8 mouse cellular contexts compared by ENCODE assay signal in genomic region chr7:34806307-34806706, GRCm38 (mm10). TPM values are rescaled to one million over a fixed set of nuclear protein-coding genes. Genes with fewer than 3 reads are reported as not detected.
A peak's percentile ranks its signal among the peaks of the same experiment; 100 is the strongest.
DNase-seq lines count a peak whose midpoint lies in the region; ATAC-seq lines count a peak whose summit lies in the region.

No protein-coding gene starts in this region.

- 59% methylated on average over 6 of the region's 6 CpGs for WGBS in forebrain, embryonic 14.5 days
- 72% methylated on average over 6 of the region's 6 CpGs for WGBS in forebrain, embryonic 13.5 days
- 64% methylated on average over 6 of the region's 6 CpGs for WGBS in embryonic facial prominence, embryonic 15.5 days
- WGBS in intestine, embryonic 16.5 days = 64% methylated on average over 6 of the region's 6 CpGs

- peaks cover 25% of the 10 kb centered on the region for H3K27me3 ChIP-seq in forebrain, embryonic 14.5 days (replicated peaks; ENCODE audit: control insufficient read depth, insufficient read depth, low read length)
- peaks cover 35% of the 10 kb centered on the region for H3K27me3 ChIP-seq in forebrain, embryonic 13.5 days
- peaks cover 32% of the 10 kb centered on the region for H3K27me3 ChIP-seq in embryonic facial prominence, embryonic 15.5 days
- H3K27me3 ChIP-seq in intestine, embryonic 16.5 days (replicated peaks; ENCODE audit: control insufficient read depth, insufficient read depth, low read length) = peaks cover 19% of the 10 kb centered on the region

- 0 out of 2 replicates have a peak overlapping the region, but pooled peaks have one; percentile 14 for H3K27ac ChIP-seq in forebrain, embryonic 14.5 days (ENCODE audit: low read depth, low read length)
- H3K27ac ChIP-seq in forebrain, embryonic 13.5 days = no peak overlapping the region
- no peak overlapping the region for H3K27ac ChIP-seq in embryonic facial prominence, embryonic 15.5 days (replicated peaks)
- H3K27ac ChIP-seq in intestine, embryonic 16.5 days (ENCODE audit: low read length) = no peak overlapping the region

- peak; percentile 31 for DNase-seq in forebrain, embryonic 14.5 days (ENCODE audit: low spot score)
- DNase-seq in MN1 (ENCODE audit: low spot score) = peak; percentile 53
- DNase-seq in right cerebral cortex, adult 2 months (ENCODE audit: low spot score in 2 of 2) = peak; percentile 49 to 58
- no peak for DNase-seq in thymus, postnatal 0 days (ENCODE audit: low spot score)

- H3K36me3 ChIP-seq in forebrain, embryonic 14.5 days (ENCODE audit: control insufficient read depth, insufficient read depth, low read length) = no peaks in the 10 kb centered on the region
- no peaks in the 10 kb centered on the region for H3K36me3 ChIP-seq in forebrain, embryonic 13.5 days (ENCODE audit: poor library complexity, severe bottlenecking)
- no peaks in the 10 kb centered on the region for H3K36me3 ChIP-seq in embryonic facial prominence, embryonic 15.5 days
- no peaks in the 10 kb centered on the region for H3K36me3 ChIP-seq in intestine, embryonic 16.5 days (ENCODE audit: control insufficient read depth, insufficient read depth, low read length)

- no peak overlapping the region for H3K4me2 ChIP-seq in forebrain, embryonic 14.5 days (ENCODE audit: low read length)
- no peak overlapping the region for H3K4me2 ChIP-seq in forebrain, embryonic 13.5 days
- no peak overlapping the region for H3K4me2 ChIP-seq in embryonic facial prominence, embryonic 15.5 days (replicated peaks)
- no peak overlapping the region for H3K4me2 ChIP-seq in intestine, embryonic 16.5 days (ENCODE audit: low read depth, low read length)

- peak; percentile 46; the same call in 1 of the 2 replicates for ATAC-seq in forebrain, embryonic 14.5 days
- no peak for ATAC-seq in forebrain, embryonic 13.5 days
- ATAC-seq in embryonic facial prominence, embryonic 15.5 days (ENCODE audit: insufficient number of reproducible peaks, low FRiP score, low TSS enrichment, low read depth) = 0 out of 2 replicates have a peak, but pooled peaks have one; percentile 29
- peak; percentile 43; the same call in 1 of the 2 replicates for ATAC-seq in intestine, embryonic 16.5 days
- ATAC-seq in granulocyte monocyte progenitor cell, adult 5-6 weeks (replicated peaks; ENCODE audit: poor library complexity, severe bottlenecking) = no peak

- peaks cover 5% of the 10 kb centered on the region for H3K4me1 ChIP-seq in forebrain, embryonic 14.5 days (ENCODE audit: control insufficient read depth, insufficient read depth, low read length)
- H3K4me1 ChIP-seq in forebrain, embryonic 13.5 days = peaks cover 7% of the 10 kb centered on the region
- H3K4me1 ChIP-seq in embryonic facial prominence, embryonic 15.5 days = peaks cover 10% of the 10 kb centered on the region
- peaks cover 3% of the 10 kb centered on the region for H3K4me1 ChIP-seq in intestine, embryonic 16.5 days (ENCODE audit: control insufficient read depth, insufficient read depth, low read length)

- no peaks in the 10 kb centered on the region for H3K9me3 ChIP-seq in forebrain, embryonic 14.5 days (replicated peaks; ENCODE audit: control insufficient read depth, low read length)
- H3K9me3 ChIP-seq in forebrain, embryonic 13.5 days (replicated peaks) = no peaks in the 10 kb centered on the region
- no peaks in the 10 kb centered on the region for H3K9me3 ChIP-seq in embryonic facial prominence, embryonic 15.5 days (replicated peaks)
- H3K9me3 ChIP-seq in intestine, embryonic 16.5 days (ENCODE audit: control insufficient read depth, low read length) = no peaks in the 10 kb centered on the region

- no peak overlapping the region for H3K9ac ChIP-seq in forebrain, embryonic 14.5 days (ENCODE audit: low read length)
- no peak overlapping the region for H3K9ac ChIP-seq in forebrain, embryonic 13.5 days
- no peak overlapping the region for H3K9ac ChIP-seq in embryonic facial prominence, embryonic 15.5 days
- no peak overlapping the region for H3K9ac ChIP-seq in intestine, embryonic 16.5 days (ENCODE audit: low read depth, low read length)

- no peak overlapping the region for H3K4me3 ChIP-seq in forebrain, embryonic 14.5 days (ENCODE audit: low read depth, low read length)
- no peak overlapping the region for H3K4me3 ChIP-seq in forebrain, embryonic 13.5 days
- H3K4me3 ChIP-seq in embryonic facial prominence, embryonic 15.5 days (replicated peaks) = no peak overlapping the region
- H3K4me3 ChIP-seq in intestine, embryonic 16.5 days (ENCODE audit: low read length) = no peak overlapping the region

RNA-seq across cellular contexts. Expression of gene Chst8, which starts 6.2 kb away (rescaled TPM):
- polyA plus RNA-seq in forebrain, embryonic 14.5 days (2014; fragmentation: Nextera tagmentation; extraction: Ambion mirVana) = 9.2 and 10.4 TPM in 2 replicates
- polyA plus RNA-seq in forebrain, embryonic 13.5 days (2015; fragmentation: Nextera tagmentation; extraction: Ambion mirVana) = 9.7 and 16.4 TPM in 2 replicates
- 2.7 and 4.2 TPM in 2 replicates for polyA plus RNA-seq in embryonic facial prominence, embryonic 15.5 days (2015; fragmentation: Nextera tagmentation; extraction: Ambion mirVana)
- 3.9 TPM in 2 replicates for polyA plus RNA-seq in intestine, embryonic 16.5 days (2015; fragmentation: Nextera tagmentation; extraction: Ambion mirVana)
- polyA plus RNA-seq in thymus, postnatal 0 days (2015; fragmentation: Nextera tagmentation; extraction: Ambion mirVana) = 3.6 and 3.8 TPM in 2 replicates
- total RNA-seq in granulocyte monocyte progenitor cell, adult 5-6 weeks (2014; fragmentation: Nextera tagmentation) = not detected in 2 replicates
- not detected in 2 replicates for total RNA-seq in granulocyte monocyte progenitor cell, adult 5-6 weeks (2017)

Comparison
In these comparisons a context has a peak if more than half of its experiments do, and no peak if none do; other contexts are left out.
1. ATAC-seq: peak in forebrain, embryonic 14.5 days (single experiment), embryonic facial prominence, embryonic 15.5 days (single experiment) and intestine, embryonic 16.5 days (single experiment); none in forebrain, embryonic 13.5 days (single experiment) and granulocyte monocyte progenitor cell, adult 5-6 weeks (single experiment).